Mouse (Mus musculus) adrenal gland, postnatal 14 days (tissue): Measurements from ENCODE around the gene 4933424G06Rik. TPM values are rescaled to one million over a fixed set of nuclear protein-coding genes. Genes with fewer than 3 reads are reported as not detected.

Experiments used
- DNase-seq: peaks from one replicate; pipeline ENCODE4 v3.0.0; 2021; ENCODE audit warnings: mixed read lengths
- total RNA-seq: library from RNA; stranded (reverse); gene quantifications from 2 replicates; pipeline ENCODE4 v1.2.3, GENCODE M21; 2021

4933424G06Rik gene
- total RNA-seq, 1 experiment from 2014 or later: not detected

DNA sequence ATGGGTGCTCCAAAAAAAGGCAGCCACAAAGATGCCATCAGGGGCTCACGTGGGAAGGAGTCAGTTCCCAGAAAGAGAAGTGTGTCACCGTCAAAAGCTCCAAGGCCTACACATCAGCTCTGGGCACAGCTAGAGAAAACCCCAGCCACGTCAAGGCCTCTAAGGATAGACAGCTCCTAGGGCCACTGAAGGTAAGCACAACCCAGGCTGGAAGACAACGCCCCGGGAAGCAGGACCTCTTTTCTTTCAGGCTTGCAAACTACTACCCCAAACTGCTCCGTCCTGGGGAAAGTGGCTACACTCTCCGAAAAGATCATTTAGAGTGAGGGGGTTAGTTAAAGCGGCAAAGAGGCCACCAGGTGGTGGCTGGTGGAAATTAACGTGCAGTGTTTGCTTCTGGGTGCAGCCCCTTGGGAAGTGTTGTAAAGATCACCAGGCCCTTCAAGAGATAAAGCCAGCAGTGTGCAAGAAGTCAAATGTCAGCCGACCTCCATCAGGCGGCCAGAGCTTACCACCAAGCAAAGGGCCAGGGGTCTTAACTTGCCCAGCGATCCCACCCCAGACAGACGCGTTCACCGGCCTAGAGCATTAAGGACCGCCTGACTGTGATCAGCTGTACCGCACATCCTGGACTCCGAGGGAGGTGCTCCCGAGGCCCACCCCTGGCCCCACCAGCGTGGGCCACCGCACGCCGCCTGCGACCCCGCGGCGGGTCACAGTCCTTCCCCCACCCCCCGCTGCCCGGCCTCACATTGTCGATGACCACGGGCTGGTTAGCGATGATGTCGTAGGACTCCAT, 695 bp upstream of the 4933424G06Rik start:
- DNase-seq: peak; percentile 72

DNA sequence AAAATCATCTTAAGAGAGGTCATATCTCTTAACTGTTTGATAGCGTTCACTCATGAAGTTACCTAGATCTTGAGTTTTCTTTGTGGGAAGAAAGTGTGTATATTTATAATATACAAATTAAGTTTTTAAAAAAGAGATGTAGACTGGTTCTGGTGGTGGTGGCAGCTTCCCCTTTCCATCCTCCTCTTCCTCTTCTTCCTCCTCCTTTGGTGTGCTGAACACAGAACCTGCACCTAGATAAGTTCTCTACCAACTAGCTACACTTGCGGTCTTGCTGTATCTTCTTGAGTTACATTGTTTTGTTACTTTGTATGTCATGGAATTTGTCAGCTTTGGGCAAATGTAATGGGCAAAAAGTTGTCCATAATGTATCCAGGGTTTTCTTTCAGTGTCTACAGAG, 1.2 kb downstream of the 4933424G06Rik start:
- DNase-seq: no peak

DNA sequence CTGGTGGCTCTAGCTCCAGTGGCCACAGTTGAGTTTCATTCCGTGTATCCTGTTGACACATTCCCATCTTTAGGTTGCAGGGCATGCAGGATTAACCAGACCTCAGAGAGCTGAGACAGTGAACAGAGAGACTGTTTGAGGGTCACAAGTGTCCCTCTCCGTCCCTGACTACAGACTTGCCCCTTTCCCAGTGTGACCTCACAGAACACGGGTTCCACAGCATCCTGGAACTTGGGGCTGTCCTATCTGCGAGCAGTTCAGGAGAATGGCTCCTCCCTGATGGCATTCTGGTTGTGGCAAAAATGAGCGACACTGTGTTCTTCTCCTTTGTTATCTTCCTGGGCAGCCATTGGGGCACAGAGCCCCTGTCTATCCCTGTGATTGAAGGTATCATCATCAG, 4.4 kb downstream of the 4933424G06Rik start, which contains the start of gene Actr1b:
Actr1b (minus strand) TSS at position 112 of the 400 bp plus-strand sequence.
- DNase-seq: no peak

DNA sequence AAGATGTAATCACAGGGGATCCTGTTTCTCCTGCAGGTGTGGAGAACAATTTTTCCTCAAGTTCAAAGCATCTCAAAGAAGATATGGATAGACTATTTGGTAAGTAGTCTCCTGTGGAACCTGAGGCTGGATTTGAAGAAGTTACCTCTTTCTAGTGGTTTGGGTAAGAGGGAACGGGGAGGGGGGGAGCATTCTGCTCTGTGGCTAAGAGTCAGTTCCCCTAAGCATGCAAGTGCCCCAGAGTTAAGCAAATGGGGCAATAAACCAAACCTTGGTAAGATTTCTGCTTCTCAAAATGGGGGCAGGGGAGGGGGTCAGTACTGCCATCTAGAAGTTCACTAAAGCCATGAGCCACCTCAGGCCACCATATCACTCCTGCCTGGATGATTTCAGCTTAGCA, 8.8 kb downstream of the 4933424G06Rik start:
- no peak for DNase-seq

DNA sequence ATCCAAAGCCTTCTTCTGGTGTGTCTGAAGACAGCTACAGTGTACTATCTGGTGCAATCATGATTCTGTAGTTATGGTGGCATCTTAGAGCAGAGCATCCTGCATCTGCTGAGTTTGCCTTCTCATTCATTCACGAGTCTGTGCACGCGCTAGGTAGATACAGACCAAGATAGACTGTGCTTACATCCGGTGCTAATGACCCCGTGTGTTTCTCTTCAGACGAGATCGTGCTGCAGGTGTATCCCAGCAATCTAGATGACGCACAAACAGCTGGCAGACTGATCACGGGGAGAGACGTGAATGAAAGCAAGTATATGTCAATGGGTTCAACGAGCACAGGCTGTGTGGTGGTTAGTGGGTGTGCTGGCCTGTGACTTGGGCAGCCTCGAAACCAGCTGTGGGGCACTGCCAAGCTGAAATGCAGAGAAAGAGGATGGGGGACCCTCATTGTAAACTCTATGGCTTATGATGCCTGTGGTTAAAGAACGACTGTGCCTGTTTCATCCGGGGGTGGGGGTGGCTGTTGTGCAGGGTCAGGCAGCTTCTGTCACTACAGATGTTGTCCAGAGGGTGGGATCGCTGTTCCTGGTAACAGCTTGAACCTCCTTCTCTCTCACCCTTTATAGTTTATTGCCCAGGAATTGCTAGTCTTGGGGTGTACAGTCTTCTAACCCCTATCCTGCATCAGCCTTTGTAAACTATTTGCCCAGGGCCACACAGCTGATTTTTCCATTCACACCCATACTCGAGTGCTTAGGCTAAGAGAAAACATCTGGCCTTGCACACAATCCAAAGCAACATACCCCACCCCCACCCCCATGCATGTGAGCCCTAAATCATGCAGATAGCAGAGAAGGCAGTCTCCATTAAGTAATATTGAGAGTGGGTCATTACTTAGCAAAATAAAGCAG, 13.5 kb downstream of the 4933424G06Rik start:
- DNase-seq: no peak

DNA sequence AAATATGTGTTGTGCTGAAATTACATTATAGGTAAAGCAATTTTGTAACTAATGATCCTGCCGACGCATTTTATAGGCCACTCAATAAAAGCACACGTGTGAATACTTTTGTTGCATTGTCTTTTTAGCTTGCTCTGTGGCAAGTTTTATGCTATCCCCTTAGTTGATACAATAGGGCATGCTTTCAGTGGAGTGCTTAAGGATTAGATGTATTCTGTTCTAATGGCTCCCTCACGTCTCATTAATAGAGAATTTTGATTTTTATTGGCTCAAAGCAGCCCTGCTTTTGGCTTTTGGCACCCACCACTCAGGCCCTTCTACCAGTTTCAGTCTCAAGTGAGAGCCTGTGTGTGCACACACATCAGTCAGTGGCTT, 14.1 kb downstream of the 4933424G06Rik start:
- no peak for DNase-seq

DNA sequence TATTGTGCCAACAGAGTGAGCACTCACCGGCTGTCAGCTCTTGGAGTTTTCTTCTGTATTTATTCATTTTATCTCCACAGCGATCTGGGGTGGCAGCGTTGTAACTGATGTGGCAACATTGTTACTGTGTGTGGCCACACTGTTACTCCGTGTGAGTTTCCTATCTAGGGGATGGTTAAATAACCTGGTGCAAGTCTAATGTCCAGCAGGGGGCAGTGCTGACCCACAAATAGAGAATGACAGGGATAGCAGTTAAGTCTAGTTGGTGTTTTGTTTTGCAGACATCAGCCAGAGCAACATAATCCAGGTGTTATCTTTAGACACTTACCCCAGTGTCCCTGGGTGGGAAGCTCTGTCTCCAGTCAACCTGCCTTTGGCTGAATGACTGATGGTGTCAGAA, 27.4 kb downstream of the 4933424G06Rik start:
- peak; percentile 90 for DNase-seq

DNA sequence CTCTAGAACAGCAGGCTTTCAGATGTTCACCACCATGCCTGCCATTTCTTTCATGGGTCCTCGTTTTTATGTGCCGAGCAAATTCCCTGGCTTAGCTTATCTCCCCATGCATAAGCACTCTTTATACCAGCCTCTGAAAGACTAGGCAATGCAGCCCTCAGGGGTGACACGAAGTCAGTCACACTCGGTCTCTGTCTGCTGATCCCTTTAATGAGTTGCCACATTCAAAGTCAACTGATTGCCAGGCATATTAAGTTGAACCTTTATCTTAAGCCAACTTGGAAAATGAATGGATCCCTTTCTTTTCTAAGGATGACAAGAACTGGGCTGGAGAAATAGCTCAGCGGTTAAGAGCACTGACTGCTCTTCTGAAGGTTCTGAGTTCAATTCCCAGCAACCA, 29.3 kb downstream of the 4933424G06Rik start:
- no peak for DNase-seq

DNA sequence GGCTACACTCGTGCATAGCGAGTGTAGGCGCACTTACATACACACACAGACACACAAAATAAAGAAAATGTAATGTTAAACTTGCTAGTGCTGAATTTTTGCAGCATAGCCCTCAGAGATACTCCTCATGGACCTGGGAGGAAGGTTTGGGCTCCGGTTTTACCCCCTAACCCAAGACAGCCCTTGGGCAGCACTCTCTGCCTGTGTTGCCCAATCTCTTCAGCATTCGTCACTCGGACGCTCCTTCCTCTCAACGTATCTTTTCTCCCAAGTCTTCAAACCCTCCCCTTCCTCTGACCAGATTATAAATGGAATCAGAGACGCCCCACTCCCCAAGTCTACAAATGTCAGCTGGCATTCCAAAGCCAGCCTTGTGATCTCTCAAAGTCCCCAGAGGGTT, 33.1 kb downstream of the 4933424G06Rik start:
- DNase-seq: no peak

DNA sequence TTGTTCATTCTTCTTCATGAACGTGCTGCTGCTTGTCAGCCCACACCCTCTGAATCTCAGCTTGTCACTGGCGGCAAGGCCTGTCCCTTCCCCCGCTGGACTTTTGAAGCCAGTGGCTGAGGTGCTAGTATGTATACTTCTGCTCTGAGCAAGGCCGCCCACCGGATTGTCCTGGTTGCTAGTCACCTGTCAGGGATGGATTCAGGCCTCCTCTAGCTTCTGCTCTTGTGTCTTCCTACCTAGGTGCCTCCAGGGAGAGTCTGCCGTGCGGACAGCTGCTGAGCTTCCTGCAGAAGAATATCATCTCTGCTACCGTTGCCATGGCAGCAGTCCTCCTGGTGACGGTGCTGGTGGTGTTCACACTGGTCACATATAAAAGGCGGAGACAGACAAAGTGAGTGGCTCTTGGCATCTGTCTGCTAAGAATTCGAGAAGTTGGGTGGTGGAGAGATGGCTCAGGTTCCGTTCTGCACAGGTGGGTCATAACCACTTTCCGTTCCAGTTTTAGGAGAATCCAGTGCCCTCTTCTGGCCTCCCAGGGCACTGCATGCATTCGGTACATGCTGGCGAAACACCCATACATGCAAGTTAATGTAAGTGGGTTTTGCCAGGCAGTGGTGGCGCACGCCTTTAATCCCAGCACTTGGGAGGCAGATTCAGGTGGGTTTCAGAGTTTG, 34.5 kb downstream of the 4933424G06Rik start:
- peak; percentile 75 for DNase-seq

DNA sequence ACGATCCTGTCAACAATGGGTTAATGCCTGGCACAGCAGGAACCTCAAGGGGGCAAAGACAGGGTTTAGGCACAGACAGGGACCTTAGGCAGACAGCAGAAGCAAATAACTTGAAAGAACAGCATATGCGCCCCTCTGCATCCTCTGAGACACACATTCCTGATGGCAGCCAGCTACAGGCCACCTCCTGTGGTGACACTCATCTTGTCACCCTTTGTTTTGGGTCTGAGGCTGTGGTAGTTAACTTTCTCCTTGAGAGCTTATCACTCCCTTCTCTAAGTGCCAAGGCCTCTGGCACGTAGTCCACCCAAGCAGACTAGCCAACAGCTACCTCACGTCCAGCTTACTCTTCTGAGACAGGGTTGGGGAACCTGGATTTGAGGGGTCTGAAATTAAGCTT, 35.7 kb downstream of the 4933424G06Rik start:
- DNase-seq: no peak

DNA sequence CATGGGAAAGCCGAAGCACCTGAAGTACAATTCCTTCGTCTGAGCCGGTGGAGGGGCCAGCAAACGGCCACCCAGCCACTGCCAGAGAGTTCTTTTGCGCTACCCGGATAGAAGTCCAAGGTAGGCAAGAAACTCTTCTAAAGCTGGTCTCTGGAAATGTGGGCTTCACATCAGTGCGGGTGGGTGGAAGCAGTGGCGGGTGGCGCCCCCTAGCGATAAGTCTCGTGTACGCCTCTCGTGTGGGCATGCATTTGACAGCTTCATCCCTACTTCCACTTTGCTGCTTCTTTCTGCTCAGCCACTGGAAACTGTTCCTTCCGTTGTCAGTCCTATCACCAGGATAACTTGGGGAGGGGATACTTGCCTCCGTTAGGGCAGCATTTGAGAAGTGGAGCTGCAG, 36.5 kb downstream of the 4933424G06Rik start:
- peak; percentile 66 for DNase-seq

DNA sequence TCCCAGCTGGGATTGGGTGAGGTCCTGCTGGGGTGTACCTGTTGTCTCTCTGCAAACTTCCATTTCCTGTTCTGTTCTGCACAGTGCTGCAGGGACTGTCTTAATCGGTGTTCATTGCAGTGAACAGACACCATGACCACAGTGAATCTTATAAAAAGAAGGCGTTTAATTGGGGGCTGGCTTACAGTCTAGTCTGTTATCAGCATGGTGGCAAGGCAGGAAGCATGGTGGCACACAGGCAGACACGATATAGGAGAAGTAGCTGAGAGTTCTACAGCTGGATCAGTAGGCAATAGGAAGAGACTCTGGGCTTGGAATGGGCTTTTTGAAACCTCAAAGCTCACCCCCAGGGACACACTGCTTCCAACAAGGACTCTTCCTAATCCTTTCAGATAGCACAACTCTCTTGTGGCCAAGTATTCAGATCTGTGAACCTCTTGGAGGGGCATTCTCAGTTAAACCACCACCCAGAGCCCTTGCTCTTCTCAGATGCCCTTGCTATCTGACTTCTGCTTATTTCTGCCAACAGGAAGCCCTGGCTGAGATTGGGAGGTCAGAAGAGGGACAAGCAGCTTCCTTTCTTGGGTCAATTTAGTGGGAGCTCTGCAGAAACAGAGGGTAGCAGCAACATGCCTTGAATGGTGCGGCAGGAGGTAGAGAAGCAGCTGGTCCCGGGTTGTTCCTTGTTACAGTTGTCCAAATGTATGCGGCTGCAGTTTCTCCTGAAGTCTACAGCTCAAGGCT, 44.2 kb downstream of the 4933424G06Rik start:
- no peak for DNase-seq

DNA sequence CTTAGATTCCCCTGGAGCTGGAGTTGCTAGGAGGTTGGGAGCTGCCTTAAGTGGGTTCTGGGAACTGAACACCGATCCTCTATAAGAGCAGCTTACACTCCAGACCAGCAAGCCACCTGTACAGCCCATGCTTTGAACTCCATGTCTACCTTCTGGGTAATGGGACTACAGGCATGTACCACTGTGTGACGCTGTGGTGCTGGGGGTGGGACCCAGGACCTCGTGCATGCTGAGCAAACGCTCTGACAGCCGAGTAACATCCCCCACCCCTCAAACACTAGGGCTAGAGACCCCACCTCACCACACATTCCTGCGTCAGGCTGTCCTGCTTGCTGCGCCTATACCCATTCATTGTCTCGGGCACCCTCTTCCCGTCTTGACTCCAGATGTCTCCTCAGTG, 48.6 kb downstream of the 4933424G06Rik start:
- no peak for DNase-seq

DNA sequence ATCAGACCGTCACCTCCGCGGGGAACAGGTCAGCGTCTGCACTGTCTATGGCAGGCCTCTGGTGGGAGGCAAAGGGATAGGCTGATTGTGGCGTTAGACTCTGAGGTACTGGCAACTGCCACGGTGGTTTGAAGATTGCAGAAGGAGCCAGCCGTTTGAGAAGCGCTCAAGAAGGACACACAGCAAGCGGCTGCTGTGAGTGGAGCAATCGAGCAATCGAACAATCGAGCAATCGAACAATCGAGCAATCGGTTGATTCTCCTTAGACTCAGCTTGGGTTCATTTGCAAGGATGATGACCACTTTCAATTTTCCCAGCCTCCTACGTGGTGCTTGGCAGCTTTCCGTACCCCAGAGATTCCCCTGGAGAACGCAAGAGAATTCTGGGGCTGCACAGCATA, 49.1 kb downstream of the 4933424G06Rik start:
- no peak for DNase-seq

DNA sequence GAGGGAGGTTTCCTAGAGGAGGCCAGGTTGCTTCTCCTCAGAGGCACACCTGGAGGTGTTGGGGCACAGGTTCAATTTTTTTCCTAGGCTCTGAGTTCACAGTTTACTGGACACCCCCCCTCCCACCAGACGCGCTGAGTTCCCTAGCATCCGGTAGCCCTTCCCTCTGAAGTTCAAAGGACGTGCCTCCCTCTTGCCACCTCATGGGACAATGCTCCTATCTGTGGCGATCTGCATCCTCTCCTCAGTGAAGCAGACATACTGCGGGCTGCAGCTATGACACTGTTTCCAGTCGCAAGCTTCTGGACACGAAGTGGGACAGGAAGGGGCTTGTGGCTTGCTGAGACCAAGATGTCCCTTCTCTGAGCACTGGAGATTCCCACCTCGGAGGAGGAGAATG, 50.5 kb downstream of the 4933424G06Rik start:
- no peak for DNase-seq

DNA sequence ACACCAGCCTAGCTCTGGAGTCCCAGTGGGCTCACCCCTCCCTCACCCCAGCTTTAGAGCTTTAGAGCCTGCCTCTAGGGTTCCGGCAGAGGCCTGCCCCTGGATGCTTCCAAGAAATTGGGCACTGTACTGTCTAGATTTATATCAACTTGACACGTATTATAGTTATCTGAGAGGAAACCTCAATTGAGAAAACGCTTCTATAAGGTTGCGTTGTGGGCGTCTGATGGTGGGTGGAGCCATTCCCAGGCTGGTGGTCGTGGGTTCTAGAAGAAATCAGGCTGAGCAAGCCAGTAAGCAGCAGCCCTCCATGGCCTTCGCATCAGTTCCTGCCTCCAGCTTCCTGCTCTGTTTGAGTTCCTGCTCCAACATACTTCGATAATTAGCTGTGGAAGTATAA, 51.1 kb downstream of the 4933424G06Rik start:
- DNase-seq: no peak

DNA sequence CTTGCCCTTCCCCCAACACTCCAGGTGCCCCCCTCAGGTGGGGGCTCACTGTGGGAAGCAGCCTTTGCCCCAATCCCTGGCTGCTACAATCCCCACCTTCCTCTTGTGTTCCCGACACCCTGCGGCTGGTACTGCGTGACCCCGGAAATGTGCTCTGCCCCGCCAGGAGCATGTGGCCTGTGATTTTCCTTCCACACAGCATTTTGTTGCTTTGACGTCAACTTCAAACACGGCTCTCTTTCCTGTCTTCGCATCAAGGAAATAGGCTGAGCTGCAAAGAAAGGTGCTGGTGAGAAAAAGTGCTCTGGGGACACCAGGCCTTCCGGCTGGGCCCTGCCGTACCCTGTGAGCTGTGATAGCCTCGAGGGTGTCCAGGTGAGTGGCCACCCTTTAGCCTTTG, 51.6 kb downstream of the 4933424G06Rik start, which contains the start of gene Zap70:
Zap70 (plus strand) TSS at position 231 of the 400 bp plus-strand sequence.
- DNase-seq: no peak

DNA sequence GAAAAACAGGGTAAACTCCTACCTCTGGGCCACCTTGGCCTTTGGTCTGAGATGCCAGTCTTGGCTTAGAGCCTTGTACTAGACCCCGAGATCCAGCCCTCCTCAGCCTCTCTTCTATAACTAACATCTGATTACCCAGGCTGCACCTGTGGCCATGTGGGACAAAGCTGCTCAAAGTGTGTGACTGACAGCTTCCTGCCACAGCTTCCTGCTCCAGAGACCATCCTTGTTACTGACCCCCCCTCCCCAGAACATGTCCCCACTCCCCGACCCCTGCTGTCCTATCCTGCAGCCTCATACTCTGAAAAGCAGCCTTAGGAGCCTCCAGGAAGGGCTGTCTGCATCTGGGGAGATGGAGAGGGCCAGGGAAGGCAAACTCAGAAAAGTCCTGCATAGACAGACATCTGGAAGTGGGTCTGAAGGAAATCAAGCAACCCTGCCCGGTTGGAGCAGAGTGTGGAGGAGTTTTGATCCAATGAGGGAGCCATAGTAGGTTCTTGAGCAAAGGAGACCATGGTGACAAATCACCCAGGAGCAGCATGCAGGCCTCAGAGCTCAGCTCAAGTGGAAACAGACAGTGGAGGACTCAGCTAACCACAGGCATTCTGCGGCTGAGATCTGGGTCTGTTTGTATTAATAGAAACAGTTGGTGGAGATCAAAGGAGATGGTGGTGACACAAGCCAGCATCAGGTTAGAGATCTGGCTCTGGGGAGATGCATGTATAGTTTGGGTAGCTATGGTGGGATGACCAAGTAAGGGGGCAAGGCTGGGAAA, 56.7 kb downstream of the 4933424G06Rik start:
- no peak for DNase-seq

DNA sequence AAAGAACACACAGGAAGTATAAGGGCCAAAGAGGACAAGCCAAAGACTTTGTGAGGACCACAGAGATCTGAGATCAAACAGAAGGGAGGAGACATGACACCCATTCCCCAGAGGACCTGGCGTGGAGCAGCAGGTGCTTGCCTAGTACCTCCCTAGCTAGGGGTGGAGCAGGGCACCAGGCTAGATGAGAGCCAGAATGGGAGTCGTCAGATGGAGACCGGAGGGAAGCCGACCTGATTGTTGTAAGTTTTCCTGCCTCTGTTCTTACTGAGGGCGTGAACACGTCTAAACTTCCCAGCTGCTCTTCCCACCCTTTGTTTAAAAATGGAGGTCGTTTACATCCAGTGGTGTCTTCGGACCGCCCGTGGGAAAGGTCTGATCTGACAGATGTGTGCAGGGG, 57.4 kb downstream of the 4933424G06Rik start:
- no peak for DNase-seq

DNA sequence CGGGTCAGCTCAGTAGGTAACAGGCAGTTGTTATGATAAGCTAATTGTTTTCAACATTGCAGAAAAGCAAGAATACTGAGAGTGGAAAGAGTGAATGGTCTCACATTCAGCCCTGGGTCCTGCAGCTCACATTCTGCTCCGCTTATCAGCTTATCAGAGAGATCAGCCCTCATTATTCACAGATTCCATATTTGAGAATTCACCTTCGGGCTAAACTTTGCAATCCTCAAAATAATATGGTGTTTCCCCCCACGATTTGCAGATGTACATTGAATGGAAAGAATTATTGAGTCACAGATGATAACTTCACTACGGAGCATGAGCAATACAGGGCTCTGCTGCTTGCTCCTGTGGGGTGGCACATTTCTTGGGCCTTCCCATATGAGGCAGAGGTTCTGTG, 58.8 kb downstream of the 4933424G06Rik start:
- DNase-seq: no peak
